Mouse (Mus musculus): ENCODE results near the gene Gm28305. TPM values are rescaled to one million over a fixed set of nuclear protein-coding genes. Genes with fewer than 3 reads are reported as not detected.

Gene Gm28305
- polyA plus RNA-seq, 1 experiment: not detected

DNA sequence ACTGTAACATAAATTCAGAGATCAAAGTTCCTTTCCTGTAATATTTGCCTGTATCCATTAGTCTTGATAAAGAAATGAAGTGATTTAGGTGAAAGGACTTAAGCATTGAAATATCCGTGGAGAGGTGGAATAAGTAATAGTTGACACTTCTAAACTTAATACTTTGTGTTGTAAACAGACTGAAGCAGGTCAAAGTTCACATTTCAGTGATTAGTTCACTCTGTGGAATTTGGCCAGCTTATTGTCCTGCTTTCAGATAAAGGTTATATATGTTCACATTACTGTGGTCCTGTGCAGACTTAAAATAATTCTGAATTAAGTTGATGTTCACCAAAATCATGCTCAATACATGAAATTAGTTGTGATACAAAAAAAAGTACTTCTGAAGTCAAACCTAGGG lies 24.1 kb downstream of the Gm28305 start:
- DNase-seq (ENCODE audit: extremely low spot score in 1 of 2, low spot score in 1 of 2): no peak

DNA sequence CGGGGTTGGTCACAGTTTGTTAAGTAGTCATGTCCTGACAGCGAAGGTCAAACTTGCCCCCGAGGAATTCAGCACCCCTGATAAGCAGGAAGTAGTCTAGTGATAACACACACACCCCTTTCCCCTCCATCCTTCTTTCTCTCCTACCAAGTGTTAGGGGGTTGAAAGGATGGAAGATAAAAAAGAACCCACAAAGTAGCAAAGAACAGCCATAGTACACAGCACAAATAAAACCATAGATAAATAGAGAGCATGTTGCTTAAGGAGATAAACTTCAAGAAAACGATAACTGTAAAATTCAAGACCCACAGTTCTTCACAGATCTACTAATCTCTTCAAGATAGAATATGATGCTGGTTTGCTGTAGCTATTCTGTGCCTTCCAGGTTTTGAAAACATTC lies 29.8 kb downstream of the Gm28305 start:
- no peak for DNase-seq (ENCODE audit: extremely low spot score in 1 of 2, low spot score in 1 of 2)

DNA sequence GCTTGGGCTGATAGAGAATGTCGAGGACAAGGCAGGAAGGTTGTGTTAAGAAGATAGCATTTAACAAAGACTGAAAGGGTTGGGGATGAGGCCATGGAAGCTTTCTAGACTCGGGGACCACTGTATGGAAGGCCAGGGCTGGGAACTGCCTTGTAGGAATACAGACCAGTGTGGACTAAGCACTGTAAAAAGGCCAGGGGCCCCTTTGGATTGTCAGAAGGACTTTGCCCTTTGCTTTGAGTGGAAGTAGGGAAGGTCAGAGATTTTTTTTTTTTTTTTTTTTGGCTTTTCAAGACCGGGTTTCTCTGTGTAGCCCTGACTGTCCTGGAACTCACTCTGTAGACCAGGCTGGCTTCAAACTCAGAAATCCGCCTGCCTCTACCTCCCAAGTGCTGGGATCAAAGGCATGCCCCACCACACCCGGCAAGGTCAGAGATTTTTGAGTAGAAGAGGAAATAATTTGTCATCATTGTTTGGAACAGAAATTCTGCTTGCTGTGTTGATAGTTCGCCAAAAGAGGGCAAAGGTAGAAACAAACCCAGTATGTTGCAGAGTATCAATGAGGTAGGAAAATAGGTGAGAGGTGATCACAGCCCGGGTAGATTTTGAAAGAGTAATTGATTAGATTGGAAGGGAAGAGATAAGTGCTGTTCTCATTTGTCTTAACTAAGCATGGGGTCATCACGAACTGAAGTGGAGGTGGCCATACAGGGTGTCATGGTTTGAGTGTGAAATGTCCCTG lies 30.6 kb downstream of the Gm28305 start:
- no peak for DNase-seq (ENCODE audit: extremely low spot score in 1 of 2, low spot score in 1 of 2)

DNA sequence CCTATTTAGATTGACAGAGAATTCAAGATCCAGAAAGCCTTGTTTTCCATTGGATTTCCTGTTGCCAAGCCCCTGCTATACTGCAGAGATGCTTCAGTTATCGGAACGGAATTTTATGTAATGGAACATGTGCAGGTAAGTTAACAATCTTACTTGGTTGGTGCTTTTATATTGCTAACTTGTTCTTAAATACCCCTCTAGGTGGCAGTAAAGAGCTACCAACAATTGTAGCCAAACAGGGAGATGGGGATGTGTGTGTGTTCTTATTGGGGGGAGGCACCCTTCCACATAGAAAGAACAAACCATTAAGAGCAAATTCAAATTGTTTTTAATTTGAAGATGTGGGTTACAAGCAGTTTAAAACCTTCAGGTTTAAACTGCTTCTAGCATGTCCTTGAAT lies 35.3 kb downstream of the Gm28305 start:
- DNase-seq (ENCODE audit: extremely low spot score in 1 of 2, low spot score in 1 of 2): peak in 1 of 2 experiments; percentile 47

DNA sequence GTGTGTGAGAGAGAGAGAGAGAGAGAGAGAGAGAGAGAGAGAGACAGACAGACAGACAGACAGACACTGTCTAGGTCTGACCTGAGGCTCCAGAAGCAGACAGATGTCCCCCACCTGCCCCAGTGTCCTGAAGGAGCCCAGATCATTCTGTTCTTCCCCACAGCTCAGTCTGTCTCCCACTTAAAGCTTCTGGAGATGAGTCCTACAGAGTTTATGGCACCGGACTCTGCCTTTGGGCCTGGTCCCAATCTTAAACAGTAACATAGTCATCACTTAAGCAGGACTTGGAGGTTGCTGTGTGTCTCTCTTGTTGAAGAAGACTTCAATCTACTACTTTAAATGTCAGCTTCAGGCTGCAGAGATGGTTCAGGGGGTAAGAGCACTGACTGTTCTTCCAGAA lies 38.3 kb downstream of the Gm28305 start:
- DNase-seq (ENCODE audit: extremely low spot score in 1 of 2, low spot score in 1 of 2): no peak

DNA sequence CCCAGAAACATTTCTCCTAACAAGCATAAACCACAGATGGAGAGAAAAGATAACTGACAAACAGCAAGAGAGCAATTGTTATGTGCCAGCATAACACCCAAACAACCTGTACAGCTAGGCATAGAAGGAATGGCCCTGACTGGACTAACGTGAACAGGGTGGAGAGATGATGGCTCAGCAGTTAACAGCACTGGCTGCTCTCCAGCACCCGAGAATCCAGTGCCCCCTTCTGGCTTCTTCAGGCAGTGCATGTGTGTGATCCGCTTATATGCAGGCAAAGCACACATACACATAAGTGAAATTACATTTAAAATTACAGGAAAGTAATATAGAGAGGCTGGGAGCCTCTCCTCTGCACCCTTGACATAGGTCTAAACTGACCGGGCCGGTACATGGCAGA lies 38.9 kb downstream of the Gm28305 start:
- peak in 1 of 2 experiments; percentile 57 for DNase-seq (ENCODE audit: extremely low spot score in 1 of 2, low spot score in 1 of 2)

DNA sequence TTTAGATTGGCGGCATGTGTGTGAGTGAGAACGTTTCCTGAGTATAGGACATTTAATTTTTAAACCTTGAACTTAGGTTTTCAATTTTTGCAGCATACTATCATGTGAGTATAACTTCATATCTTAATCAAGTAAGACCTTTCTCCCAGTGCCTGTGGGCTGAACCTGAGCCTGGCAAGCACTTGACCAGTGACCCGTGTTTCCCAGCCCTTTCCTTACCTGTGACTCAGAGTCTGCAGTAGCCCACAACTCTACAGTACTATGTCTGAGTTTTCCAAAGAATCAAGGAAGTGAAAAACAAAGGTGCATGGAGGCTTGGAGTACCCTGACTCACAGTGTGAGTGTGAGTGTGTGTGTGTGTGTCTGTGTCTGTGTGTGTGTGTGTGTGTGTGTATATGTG lies 39.6 kb downstream of the Gm28305 start:
- no peak for DNase-seq (ENCODE audit: extremely low spot score in 1 of 2, low spot score in 1 of 2)

DNA sequence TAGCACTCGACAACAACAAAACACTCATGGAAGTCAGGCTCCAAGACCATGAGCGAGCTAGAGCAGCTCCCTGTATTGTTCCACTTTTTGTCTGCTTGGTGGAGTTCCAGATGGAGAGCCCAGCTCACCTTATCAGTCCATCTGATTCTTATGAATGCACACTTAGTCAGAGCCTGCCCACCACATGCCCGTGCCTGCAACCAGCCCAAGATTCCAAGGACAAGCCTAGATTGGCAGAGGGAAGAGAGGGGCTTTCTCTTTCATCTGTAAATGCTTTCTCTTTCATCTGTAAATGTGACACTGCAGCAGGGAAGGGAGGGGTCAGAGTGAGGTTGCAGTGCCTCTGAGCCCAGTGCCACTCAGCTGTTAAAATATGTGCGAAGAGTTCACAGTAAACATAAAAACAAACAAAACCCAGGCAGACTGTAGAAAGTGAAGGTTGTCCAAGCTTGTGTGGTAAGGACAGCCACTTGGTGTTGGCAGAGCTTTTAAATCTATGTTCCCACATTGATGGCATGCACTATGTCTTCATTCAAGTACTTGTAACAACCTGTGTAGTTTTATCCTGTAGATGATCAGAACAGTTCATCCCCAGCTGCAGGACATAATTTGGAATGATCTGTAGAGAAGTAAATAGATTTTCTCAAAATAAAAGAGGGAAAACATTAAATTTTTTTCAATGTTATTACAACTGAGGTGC lies 45.4 kb downstream of the Gm28305 start:
- DNase-seq (ENCODE audit: extremely low spot score in 1 of 2, low spot score in 1 of 2): no peak

DNA sequence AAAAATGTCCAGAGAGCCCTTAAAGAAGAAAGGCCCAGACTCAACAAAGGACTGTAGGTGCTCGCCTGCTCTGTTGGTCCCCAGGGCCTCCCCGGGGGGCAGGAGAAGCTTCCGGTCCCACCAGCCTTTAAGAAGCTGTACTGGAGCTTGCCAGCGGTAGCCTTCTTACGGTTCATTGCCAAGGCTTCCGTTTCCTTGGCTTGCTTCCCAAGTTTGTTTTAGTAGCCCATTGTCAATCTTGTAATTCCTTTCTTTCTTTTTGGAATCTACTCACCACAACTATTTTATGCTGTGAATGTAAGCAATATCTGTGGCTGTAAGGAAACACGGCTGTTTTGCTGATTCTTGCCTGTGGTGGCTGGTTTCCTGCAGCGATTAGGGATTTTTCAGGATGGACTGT lies 48.1 kb downstream of the Gm28305 start:
- DNase-seq (ENCODE audit: extremely low spot score in 1 of 2, low spot score in 1 of 2): peak in 1 of 2 experiments; percentile 21

DNA sequence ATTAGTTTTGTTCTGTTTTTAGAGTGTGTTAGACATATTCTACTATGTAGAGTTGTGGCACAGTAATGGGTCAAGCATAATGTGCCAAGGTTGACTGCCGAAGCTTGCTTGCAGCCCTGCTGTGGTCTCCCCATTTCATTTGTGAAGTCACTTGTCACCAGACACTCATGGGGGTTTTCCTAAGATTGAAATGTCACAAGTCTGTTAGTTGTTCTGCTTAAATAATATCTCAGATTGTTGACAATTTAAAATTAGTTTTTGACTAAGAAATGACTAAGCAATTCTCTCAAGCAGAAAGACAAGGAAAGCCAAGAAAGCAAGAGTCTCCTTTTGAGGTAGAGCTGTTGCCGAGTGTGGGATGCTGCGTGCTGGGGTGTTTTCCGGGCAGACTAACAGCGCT lies 52.5 kb downstream of the Gm28305 start:
- peak in 1 of 2 experiments; percentile 21 for DNase-seq (ENCODE audit: extremely low spot score in 1 of 2, low spot score in 1 of 2)

DNA sequence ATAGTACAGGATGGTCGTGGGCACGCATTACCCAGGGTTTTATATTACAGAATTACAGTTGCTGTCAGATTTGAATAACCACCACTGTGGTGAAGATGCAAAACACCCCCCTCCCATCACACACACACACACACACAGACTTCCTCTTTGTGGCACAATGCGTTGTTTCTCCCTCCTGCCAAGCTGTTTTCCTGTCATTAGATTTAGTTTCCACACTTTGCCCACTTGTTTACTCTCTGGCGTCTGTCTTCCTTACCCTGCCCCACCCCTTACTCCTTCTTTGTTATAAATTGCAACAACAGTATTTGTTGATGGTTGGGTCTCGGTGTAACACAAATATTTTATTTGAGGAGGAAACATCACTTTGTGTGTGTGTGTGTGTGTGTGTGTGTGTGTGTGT lies 57.8 kb downstream of the Gm28305 start:
- DNase-seq (ENCODE audit: extremely low spot score in 1 of 2, low spot score in 1 of 2): no peak

DNA sequence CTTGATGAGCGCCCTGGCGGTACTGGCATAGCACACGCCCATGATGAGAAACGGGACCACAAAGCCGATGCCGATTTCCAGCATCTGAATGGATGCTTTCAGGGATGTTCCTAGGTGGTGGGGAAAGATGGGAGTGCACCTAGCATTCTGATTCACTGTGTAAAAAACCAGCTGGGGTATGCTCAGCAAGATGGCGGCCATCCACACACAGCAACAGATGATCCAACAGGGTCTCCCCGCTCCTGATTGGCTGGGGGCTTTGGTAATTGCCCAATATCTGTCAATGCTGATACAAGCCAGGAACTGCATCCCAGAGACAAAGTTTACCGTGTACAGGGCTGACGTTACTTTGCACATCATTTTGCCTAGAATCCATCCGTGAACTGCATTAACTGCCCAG lies 58.6 kb downstream of the Gm28305 start:
- no peak for DNase-seq (ENCODE audit: extremely low spot score in 1 of 2, low spot score in 1 of 2)

DNA sequence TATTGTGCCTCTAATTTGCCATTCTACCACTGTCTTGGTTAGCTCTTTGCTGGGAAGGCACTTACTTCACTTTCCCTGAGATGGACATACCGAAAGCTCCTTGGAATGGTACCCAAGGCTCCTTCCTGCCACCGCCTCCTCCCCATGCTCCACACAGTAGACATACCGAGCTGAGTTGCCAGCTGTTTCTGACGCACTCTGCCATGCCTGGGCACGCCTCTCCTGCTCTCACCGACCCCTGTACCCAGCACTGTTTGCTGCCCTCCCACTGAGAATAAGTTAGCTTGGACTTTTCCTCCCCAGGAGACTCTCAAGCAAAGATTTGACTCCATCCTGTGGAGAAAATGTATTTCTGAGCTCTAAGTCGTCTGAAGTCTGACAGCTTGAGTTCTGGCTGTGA lies 60.4 kb downstream of the Gm28305 start:
- DNase-seq (ENCODE audit: extremely low spot score in 1 of 2, low spot score in 1 of 2): no peak

DNA sequence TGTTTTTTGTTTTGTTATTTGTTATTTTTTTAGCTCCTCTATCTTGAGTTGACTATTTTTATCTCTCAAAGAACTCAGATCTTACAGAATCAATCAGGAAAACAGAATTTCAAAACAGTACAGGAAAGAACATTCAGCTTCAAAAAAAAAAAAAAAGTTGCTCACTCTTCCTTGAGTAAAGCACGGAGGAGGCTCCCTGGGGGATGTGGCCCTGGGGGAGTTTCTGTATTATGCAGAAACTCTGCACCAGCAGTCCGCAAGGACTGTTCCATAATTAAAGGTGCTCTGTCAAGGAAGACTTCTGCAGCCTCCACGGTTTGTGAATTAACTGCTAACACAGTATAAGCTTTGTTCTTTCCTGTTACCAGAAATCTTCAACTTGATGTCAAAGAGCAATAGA lies 61.0 kb downstream of the Gm28305 start:
- no peak for DNase-seq (ENCODE audit: extremely low spot score in 1 of 2, low spot score in 1 of 2)

DNA sequence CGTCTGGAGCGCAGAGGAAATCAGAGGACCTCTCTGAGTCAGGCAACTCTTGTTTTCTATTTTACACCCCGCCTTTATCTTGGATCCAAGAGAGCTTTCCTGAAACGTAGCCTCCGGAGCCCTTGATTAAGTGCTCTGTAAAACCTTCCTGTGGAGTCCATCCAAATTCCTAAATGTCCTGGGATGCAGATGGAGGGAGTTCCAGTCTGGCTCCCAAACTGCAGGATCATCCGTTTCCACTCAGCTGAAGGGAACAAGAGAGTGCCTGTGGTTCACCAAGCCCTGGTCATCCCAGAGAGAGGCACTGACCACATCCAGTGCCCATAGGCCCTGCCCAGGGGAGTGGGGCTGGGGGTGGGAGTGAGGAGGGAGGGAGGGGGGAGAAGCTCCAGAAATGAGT lies 61.8 kb downstream of the Gm28305 start:
- no peak for DNase-seq (ENCODE audit: extremely low spot score in 1 of 2, low spot score in 1 of 2)

DNA sequence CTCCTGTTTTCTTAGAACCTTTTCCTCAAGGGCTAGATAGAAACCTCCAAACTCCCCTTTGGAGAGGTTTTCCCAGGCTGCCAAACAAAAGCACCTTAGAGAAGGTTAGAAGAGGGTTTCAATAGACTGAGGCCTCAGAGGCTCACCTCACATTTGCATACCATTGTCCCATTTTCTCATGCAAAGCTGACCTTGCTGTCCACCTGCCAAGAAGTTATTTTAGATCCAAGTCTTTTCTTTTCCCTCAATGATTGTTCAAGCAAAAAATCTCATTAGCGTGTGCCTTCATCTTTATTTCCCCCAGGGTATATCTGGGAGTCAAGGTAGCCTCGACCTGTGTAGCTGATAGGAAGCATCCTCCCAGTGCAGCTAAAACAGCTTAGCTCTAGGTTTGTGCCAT lies 62.4 kb downstream of the Gm28305 start:
- no peak for DNase-seq (ENCODE audit: extremely low spot score in 1 of 2, low spot score in 1 of 2)

DNA sequence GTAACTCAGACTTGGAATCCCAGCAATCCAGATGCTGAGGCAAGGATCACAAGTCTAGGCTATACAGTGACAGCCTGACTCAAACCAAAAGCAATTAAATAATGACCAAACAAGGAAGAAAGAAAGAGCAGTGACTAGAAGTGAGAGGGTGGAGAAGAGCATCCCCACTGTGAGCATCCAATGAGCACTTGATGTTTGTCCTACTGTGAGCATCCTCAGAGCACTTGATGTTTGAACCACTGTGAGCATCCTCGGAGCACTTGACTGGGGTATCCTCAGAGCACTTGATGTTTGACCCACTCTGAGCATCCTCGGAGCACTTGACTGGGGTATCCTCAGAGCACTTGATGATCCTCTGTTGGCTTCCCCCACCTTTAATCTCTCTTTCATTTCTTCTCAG lies 64.5 kb downstream of the Gm28305 start:
- no peak for DNase-seq (ENCODE audit: extremely low spot score in 1 of 2, low spot score in 1 of 2)

DNA sequence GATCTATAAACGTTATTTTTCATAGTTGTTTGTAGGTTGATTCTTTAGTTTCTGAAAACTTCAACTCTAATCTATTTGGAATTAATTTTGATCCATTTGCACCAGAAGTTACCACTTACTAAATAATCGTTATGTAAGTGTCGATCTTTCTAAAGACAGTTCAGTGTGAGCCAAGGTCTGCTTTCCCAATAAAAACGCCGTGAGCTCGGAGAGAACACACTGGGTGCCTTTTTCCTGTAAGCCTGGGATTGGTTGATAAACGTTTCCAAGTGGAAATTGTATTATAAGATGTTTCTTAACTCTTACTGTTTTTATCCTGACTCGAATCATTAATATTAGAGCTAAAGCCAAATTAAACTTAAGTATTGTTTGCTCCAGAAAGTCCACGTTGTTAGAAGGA lies 66.5 kb downstream of the Gm28305 start:
- DNase-seq (ENCODE audit: extremely low spot score in 1 of 2, low spot score in 1 of 2): no peak

DNA sequence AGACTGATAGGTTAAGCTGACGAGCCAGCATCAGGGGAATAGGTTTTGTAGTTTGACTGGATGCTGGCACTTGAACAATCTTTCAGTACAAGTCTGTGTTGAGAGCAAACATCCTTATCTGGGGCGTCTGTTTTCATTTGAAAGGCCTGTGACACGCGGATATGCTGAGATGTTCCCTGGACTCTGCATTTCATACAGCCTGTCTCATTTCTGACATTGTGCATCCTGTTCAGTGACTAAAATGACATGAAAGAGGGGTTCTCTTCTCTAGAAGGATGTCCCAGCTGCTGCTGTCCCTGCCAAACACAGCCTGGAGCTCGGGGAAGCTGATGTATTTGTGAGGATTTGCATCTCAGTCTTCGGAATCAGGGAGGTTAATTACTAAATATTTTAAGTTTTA lies 67.0 kb downstream of the Gm28305 start:
- no peak for DNase-seq (ENCODE audit: extremely low spot score in 1 of 2, low spot score in 1 of 2)

DNA sequence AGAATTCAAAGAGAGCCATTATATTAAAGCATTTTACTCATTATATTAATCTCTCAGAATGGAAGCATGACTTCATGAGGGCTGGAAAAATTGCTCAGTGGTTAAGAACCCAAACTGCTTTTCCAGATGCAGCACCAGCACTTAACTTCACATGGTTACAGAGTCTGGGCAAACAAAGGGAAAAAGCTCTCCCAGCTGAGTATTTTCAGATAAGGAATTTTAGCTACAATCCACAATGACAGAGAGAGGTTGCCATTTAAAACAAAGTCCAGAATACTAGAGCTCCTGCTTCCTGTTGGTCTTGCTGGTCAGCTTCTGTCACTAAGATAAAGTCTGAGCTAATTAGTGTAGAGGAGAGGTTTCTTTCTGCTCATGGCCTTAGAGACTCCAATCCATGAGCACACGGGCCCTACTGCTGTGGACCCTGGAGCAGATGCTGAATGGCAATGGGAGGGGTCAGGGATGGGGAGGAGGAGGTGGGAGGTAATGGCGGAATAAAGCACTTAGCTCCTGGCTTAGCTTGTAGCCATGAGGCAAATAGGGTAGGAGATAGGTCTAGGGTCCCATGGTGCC lies 68.2 kb downstream of the Gm28305 start:
- DNase-seq (ENCODE audit: extremely low spot score in 1 of 2, low spot score in 1 of 2): no peak

DNA sequence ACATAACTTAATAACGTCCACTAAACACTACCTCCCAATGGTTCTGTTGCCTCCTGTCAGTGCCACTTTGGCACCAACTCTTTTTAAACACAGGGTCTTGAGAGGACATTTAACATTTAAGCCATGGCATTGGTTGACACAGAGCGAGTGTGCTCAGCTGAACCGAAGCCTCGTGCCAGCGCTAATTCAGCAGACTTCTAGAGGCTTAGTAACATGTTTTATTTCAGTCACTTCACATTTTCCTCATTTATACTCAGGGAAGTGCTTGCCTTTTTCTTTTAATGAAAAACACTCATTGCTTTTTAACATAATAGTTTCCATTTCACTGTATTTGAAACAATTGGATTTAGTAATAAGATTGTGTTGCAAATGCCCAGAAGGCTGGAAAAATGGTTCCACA lies 68.7 kb downstream of the Gm28305 start:
- DNase-seq (ENCODE audit: extremely low spot score in 1 of 2, low spot score in 1 of 2): no peak

DNA sequence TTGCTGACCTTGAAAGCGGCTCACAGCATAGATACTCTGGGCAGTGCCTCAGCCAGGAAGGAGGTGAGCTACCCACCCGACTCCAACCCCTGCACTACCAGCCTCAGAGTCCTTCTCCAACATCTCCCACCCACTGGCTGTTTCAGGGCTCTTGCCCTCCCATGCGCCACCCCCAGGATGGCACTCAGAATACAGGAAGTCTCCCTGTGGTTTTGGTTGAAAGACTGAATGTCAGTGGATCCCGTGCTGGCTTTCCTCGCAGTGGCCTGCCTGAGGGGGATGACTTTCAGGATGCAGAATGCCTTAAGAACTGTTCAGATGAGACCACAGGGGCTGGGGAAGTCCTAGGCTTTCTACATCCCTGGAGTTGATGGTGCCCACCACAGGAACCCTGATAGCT lies 82.6 kb downstream of the Gm28305 start:
- DNase-seq (ENCODE audit: extremely low spot score in 1 of 2, low spot score in 1 of 2): no peak
